Mouse (Mus musculus): Measurements from ENCODE around the gene Inka1. TPM values are rescaled to one million over a fixed set of nuclear protein-coding genes. Genes with fewer than 3 reads are reported as not detected.

Gene Inka1
- total and polyA plus RNA-seq, 3 experiments = 60.7 to 65.3 TPM; not detected in 1

GRCm38 (mm10) chr9:107962916-107963315 is 22.8 kb downstream of the Inka1 start:
- H3K27me3 ChIP-seq (ENCODE audit: control insufficient read depth in 1 of 2, insufficient read depth in 2 of 2, low read length in 2 of 2) = no peaks in the 10 kb centered on the region
- no peak for TF ChIP-seq ELF1 (IDR thresholded peaks at IDR 0.05; ENCODE audit: low read depth, low read length)
- no peak for TF ChIP-seq POLR2AphosphoS2 (IDR thresholded peaks at IDR 0.05; ENCODE audit: low read length)
- no peak for TF ChIP-seq POLR2A (IDR thresholded peaks at IDR 0.05; ENCODE audit: control insufficient read depth in 1 of 2, insufficient read depth in 1 of 2, low read depth in 1 of 2, low read length in 2 of 2, poor library complexity in 1 of 2)
- TF ChIP-seq POLR2AphosphoS5 (IDR thresholded peaks at IDR 0.05; ENCODE audit: borderline replicate concordance, low read depth, low read length) = no peak
- TF ChIP-seq ZMIZ1 (IDR thresholded peaks at IDR 0.05; ENCODE audit: low read depth, low read length) = no peak
- no peak for TF ChIP-seq ZNF384 (IDR thresholded peaks at IDR 0.05; ENCODE audit: low read depth, low read length)
- TF ChIP-seq JUND (IDR thresholded peaks at IDR 0.05; ENCODE audit: low read depth, low read length) = no peak
- TF ChIP-seq USF1 (IDR thresholded peaks at IDR 0.05; ENCODE audit: low read depth, low read length) = no peak
- TF ChIP-seq MAZ (IDR thresholded peaks at IDR 0.05; ENCODE audit: low read depth, low read length) = no peak
- TF ChIP-seq CHD2 (IDR thresholded peaks at IDR 0.05; ENCODE audit: low read length) = no peak
- TF ChIP-seq MAFK (IDR thresholded peaks at IDR 0.05; ENCODE audit: borderline replicate concordance, low read depth, low read length) = no peak
- TF ChIP-seq ZKSCAN1 (IDR thresholded peaks at IDR 0.05; ENCODE audit: low read depth, low read length) = no peak
- TF ChIP-seq UBTF (IDR thresholded peaks at IDR 0.05; ENCODE audit: borderline replicate concordance, insufficient read depth, low read depth, low read length) = no peak
- TF ChIP-seq EP300 (IDR thresholded peaks at IDR 0.05; ENCODE audit: low read depth in 1 of 2, low read length in 2 of 2) = no peak
- no peaks in the 10 kb centered on the region for H3K9me3 ChIP-seq (replicated peaks; ENCODE audit: insufficient read depth, low read length)
- peaks cover 0 to 18% of the 10 kb centered on the region in 2 experiments; a peak in 2 of 4 replicates for H3K36me3 ChIP-seq (ENCODE audit: control insufficient read depth in 1 of 2, insufficient read depth in 2 of 2, low read length in 2 of 2)
- no peak for DNase-seq (ENCODE audit: low read depth, low spot score)
- H3K4me3 ChIP-seq (ENCODE audit: control insufficient read depth in 1 of 2, insufficient read depth in 1 of 2, low read depth in 2 of 2, low read length in 2 of 2) = no peak overlapping the region
- H3K27ac ChIP-seq (ENCODE audit: control insufficient read depth, low read depth, low read length) = no peak overlapping the region
- no peaks in the 10 kb centered on the region for H3K4me1 ChIP-seq (ENCODE audit: control insufficient read depth in 1 of 2, insufficient read depth in 2 of 2, low read length in 2 of 2)
- H3K79me2 ChIP-seq (ENCODE audit: control insufficient read depth, insufficient read depth, low read length, poor library complexity) = no peaks in the 10 kb centered on the region
- no peak overlapping the region for H3K9ac ChIP-seq (ENCODE audit: control insufficient read depth, low read depth, low read length, poor library complexity, severe bottlenecking)

- Histone ChIP-seq H3K79me2 (ENCODE audit: control insufficient read depth, insufficient read depth, low read length, poor library complexity) (no peaks in the 10 kb centered on the region), H3K4me1 (ENCODE audit: control insufficient read depth in 1 of 2, insufficient read depth in 2 of 2, low read length in 2 of 2) (no peaks in the 10 kb centered on the region), H3K27ac (ENCODE audit: control insufficient read depth, low read depth, low read length) (no peak overlapping the region), H3K4me3 (ENCODE audit: control insufficient read depth in 1 of 2, insufficient read depth in 1 of 2, low read depth in 2 of 2, low read length in 2 of 2) (no peak overlapping the region), H3K36me3 (ENCODE audit: control insufficient read depth in 1 of 2, insufficient read depth in 2 of 2, low read length in 2 of 2) (peaks cover 0 to 16% of the 10 kb centered on the region in 2 experiments; a peak in 2 of 4 replicates), H3K9ac (ENCODE audit: control insufficient read depth, low read depth, low read length, poor library complexity, severe bottlenecking) (no peak overlapping the region), H3K9me3 (replicated peaks; ENCODE audit: insufficient read depth, low read length) (no peaks in the 10 kb centered on the region), H3K27me3 (ENCODE audit: control insufficient read depth in 1 of 2, insufficient read depth in 2 of 2, low read length in 2 of 2) (no peaks in the 10 kb centered on the region)
- TF ChIP-seq CHD1 (IDR thresholded peaks at IDR 0.05; ENCODE audit: low read depth, low read length) = no peak
- no peak for TF ChIP-seq ELF1 (IDR thresholded peaks at IDR 0.05; ENCODE audit: low read depth, low read length)
- TF ChIP-seq ZMIZ1 (IDR thresholded peaks at IDR 0.05; ENCODE audit: low read depth, low read length) = no peak
- peak in 2 of 3 experiments; percentile 39; a peak in 3 of 6 replicates for TF ChIP-seq CTCF (IDR thresholded peaks at IDR 0.05 in 2 of 3, conservative IDR thresholded peaks at IDR 0.05 in 1 of 3; ENCODE audit: control insufficient read depth in 1 of 3, insufficient read depth in 1 of 3, low read depth in 2 of 3, low read length in 3 of 3, poor library complexity in 1 of 3, severe bottlenecking in 1 of 3)
- TF ChIP-seq RAD21 (IDR thresholded peaks at IDR 0.05; ENCODE audit: low read depth, low read length) = peak; percentile 22
- TF ChIP-seq SMC3 (IDR thresholded peaks at IDR 0.05; ENCODE audit: low read depth, low read length) = peak; percentile 33
- no peak for TF ChIP-seq BHLHE40 (IDR thresholded peaks at IDR 0.05; ENCODE audit: borderline replicate concordance, low read depth, low read length)
- TF ChIP-seq POLR2AphosphoS5 (IDR thresholded peaks at IDR 0.05; ENCODE audit: borderline replicate concordance, low read depth, low read length) = no peak
- DNase-seq (ENCODE audit: low read depth, low spot score) = no peak
Observed at GRCm38 (mm10) chr9:107961881-107962280, 23.8 kb downstream of the Inka1 start.
